Mouse (Mus musculus): Measurements from ENCODE around the gene Paqr9. TPM values are rescaled to one million over a fixed set of nuclear protein-coding genes. Genes with fewer than 3 reads are reported as not detected.

Paqr9 gene
- total RNA-seq, 2 experiments from 2014 or later: under 0.01 to 0.04 TPM

GRCm38 (mm10) chr9:95615961-95616360, 56.5 kb downstream of the Paqr9 start:
- no peak for ATAC-seq (replicated peaks; ENCODE audit: poor library complexity, severe bottlenecking)

Other genes starting within 250 kb of the Paqr9 start
- gene Chst2, start 152.9 kb upstream of the Paqr9 start, total RNA-seq (2014; fragmentation: Nextera tagmentation): not detected in 2 replicates
- not detected in 2 replicates for gene Chst2, start 152.9 kb upstream of the Paqr9 start, total RNA-seq (2017)
- gene U2surp, start 47.7 kb upstream of the Paqr9 start, total RNA-seq (2014; fragmentation: Nextera tagmentation): 84.3 and 94.2 TPM in 2 replicates
- 186 and 187 TPM in 2 replicates for gene U2surp, start 47.7 kb upstream of the Paqr9 start, total RNA-seq (2017)
- not detected in 2 replicates for gene Pcolce2, start 77.9 kb downstream of the Paqr9 start, total RNA-seq (2014; fragmentation: Nextera tagmentation)
- gene Pcolce2, start 77.9 kb downstream of the Paqr9 start, total RNA-seq (2017): not detected in 2 replicates
- not detected in 2 replicates for gene Trpc1, start 190.7 kb downstream of the Paqr9 start, total RNA-seq (2014; fragmentation: Nextera tagmentation)
- not detected in 2 replicates for gene Trpc1, start 190.7 kb downstream of the Paqr9 start, total RNA-seq (2017)

Data from granulocyte monocyte progenitor cell, adult 5-6 weeks (primary cell).